Mouse (Mus musculus): ENCODE data around the gene Nrp1. TPM values are rescaled to one million over a fixed set of nuclear protein-coding genes. Genes with fewer than 3 reads are reported as not detected.

The Nrp1 gene
- total RNA-seq, 2 experiments from 2014 or later = 93.6 to 103 TPM

DNA sequence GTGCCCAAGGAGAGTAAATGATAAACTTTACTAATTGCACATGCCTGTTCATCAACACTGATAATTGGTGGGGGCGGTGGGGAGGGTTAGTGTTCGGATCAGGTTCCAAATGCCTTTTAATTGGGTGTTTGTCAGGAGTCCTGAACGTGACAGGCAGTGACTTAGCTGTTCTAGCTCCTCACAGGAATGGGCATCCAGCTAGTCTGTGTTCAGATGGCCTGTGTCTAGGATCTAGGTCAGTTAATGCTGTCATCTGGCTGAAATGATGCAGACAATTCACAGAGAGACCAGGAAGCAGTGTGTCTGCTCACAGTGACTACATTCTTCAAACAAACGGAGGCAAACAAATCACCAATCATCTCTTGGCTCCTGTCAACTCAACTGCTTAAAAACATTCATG lies 12.1 kb downstream of the Nrp1 start:
- no peak for DNase-seq

DNA sequence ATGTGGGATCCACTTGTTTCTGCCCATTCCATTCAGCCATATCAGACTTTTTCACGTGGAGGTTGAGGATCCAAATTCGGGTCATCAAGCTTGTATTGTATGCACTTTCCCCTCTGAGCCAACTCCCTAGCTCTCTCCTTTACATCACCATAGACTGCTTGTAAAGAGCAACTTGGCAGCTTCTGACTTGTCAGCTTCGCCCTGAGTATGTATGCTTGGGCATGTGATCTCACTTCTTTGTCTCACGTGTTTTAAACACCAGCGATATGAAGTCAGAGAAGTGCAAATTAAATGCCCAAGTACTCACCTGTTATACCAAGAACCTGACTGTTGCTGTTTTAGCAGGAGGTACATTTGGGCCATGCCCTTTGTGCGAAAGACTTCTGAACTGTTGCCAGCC lies 12.6 kb downstream of the Nrp1 start:
- DNase-seq = no peak

DNA sequence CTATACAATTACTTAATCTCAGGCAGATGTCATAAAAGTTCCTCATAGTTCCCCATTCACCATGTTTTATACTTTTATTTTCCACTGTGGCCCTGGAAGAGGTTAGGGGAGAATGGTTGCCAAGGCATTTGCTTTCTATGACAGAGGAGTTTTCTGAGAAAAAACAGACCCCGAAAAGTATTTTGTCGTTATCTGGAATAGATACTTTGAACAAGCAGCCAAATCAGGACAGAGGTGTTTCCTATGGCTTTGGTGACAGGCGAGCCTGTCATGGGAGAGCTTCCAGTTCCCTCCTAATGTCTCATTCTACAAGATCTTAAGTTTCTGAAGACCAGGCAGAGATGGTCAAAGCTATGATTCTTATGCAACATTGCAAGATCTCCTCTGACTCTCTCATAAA lies 13.4 kb downstream of the Nrp1 start:
- DNase-seq = no peak

DNA sequence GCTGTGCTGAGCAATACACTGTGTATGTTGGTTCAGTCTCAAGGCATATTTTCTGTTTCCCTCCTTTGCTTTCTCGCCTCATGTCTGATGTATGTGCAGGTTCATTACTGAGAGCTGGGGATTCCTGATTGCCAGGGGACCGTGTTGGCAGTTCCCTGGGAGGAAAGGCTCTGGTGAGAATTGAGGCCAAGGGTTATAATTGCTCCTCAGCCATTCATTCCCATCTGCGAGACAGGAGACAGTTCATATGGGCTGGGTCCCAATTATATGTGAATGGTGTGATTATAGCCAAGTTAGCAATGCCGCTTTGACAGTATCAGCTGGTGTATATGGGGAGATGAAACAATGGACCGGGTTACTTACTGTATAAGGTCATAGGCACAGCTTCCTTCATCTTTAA lies 14.3 kb downstream of the Nrp1 start:
- no peak for DNase-seq

DNA sequence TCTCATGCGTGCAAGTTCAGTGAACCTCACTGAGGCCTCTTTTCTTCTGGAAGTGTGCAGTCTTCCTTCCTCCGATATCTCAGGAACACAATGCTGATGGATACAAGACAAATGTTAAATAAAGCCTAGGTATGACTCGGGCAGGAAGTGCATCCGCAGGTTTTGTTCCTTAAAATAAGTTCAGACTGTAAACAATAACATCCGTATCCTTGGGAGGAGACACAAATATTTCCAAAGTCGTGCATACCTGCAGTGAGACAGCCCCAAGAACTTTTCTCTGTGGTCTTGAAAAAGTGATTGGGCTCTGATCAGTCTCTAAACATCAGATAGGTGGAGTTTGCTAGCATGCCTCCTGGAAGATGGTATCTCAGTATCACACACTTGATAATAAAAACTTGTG lies 15.0 kb downstream of the Nrp1 start:
- DNase-seq = no peak

DNA sequence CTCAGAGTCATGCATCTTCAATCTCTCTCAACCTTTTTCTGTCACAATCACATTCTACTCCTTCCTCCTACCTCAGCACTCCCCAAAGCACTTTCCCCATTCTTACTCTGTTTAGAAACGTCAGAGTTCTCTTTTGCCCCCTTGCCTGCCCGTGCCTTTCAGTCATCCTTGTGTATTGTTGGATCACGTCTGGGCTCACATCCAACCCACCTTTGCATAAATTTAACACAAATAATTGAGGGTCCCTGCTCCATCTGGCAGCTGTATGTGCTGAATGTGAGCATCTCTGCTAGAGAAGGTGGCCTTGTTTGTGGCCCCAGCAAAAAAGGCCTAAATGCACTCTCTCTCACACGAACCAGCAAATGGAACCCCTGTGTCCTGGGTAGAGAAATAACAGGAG lies 16.9 kb downstream of the Nrp1 start:
- DNase-seq = no peak

DNA sequence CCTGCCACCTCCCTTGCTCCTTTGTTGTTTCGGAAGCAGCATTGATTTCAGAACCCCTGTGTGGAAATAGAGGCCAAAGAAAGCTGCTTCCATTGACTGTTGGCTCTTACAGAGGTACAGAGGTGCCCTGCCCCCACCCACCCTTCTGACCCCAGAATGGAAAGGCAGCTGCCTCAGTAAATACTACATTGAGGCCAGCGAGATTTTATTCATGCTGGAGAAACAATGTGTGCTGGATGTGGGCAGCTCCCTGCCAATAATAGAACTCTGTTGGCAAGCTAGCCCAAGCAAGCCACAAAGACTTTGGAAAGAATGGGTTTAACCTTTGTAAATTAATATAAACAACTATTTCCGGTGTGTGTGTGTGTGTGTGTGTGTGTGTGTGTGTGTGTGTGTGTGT lies 24.8 kb downstream of the Nrp1 start:
- DNase-seq = no peak

- no peak for DNase-seq
Measured at GRCm38 (mm10) chr8:128384366-128384765, 26.0 kb downstream of the Nrp1 start.

DNA sequence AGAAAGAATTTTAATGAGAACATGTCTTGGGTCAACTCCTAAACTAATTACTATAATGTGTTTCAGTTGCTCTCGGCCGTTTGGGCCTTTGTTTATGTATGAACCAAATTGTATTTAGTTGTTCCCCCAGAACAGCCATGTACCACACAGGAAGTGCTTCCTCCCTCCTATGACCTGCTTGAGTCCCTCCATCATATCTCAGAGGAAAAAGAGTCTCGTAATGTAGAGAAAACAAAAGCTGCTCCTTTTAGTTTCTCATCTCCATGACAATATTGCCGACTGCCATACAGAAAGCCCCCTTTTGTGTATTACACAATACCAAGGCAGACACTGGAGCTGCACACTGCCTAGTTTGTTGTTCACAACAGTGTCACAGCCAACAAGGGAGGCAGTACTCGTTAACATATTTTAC lies 26.5 kb downstream of the Nrp1 start:
- no peak for DNase-seq

- DNase-seq = peak; percentile 17 to 50
Measured at GRCm38 (mm10) chr8:128386963-128387621, 28.7 kb downstream of the Nrp1 start.

DNA sequence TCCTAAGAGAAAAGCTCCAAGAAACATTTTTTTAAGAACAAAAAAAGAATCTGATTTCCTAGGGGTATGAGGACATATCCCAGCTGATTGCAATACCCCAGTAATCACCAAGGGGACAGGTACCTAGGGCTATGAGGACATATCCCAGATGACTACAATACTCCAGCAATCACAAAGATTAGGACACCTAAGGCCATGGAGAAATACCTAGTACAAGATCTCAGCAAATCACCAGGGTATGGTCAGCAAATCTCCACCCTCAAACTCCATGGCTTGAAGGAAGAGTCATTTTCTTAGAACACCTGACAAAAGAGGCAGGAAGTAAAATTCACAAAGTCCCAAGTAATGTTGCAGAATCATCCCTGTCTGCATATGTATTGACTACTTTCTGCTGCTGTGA lies 32.4 kb downstream of the Nrp1 start:
- DNase-seq = no peak

- DNase-seq = no peak
Measured at GRCm38 (mm10) chr8:128391182-128391760, 32.9 kb downstream of the Nrp1 start.

GRCm38 (mm10) chr8:128394671-128395193 lies 36.3 kb downstream of the Nrp1 start:
- no peak for DNase-seq

DNA sequence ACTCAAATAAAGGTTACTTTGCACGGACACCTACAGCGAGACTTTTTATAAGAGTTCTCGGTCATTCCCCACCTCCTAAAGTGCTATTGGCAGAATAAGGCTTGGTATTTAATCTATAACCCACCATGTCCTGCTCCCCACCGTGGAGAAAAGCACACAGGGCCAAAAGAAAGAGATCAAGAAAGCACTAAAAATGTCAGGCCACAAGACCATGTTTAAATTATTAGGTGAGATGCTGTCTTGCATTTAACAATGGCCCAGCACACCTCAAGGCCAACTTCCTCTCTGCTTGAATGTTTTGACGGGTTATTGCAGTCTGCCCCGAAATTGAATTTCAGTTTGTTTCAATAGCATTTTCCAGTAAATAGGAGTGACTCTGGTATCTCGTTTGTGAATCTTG lies 38.6 kb downstream of the Nrp1 start:
- no peak for DNase-seq

GRCm38 (mm10) chr8:128397441-128397840 lies 39.0 kb downstream of the Nrp1 start:
- DNase-seq = no peak

GRCm38 (mm10) chr8:128398472-128399091 lies 40.2 kb downstream of the Nrp1 start:
- no peak for DNase-seq

- DNase-seq = no peak
Measured at GRCm38 (mm10) chr8:128400286-128400685, 41.9 kb downstream of the Nrp1 start.

DNA sequence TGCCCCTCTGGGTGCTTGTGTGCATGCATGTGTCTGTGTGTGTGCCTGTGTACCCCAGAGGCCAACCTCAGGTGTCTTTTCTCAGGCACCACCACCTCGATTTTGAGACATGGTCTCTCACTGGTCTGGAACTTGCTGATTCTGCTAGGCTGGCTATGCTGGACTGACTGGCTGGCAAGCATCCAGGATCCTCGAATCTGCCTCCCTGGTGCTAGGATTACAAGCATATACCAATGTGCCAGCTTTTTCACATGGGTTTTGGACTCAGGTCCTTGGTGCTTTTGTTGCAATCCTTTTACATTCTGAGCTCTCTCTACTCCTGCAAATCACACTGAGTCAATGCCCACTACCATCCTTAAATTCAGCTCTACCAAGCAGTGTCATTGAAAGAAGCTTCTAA lies 46.5 kb downstream of the Nrp1 start:
- peak in 1 of 2 experiments; percentile 39 for DNase-seq

GRCm38 (mm10) chr8:128413381-128413780 lies 55.0 kb downstream of the Nrp1 start:
- DNase-seq = no peak

- no peak for DNase-seq
Measured at GRCm38 (mm10) chr8:128415730-128416684, 57.6 kb downstream of the Nrp1 start.

DNA sequence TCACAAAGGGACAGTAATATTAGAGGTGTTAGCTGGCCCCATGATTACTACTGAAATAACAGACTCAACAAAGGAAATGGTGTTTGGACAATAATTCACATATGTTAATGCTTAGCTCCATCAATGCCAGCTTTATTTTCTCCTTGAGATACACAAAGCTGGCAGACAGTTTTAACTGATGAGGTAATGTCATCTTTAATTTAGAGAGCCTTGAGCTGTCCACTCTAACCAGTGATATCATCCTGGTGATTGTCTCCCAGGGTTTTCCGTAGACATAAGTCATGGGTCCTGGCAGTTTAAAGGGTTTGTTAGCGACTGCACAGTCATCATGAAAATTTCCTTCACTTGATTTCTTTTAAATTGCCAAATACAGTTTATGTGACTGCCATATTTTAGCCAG lies 58.5 kb downstream of the Nrp1 start:
- peak; percentile 30 to 36 for DNase-seq
